Mouse (Mus musculus) left cerebral cortex, adult 8-10 months (tissue): ENCODE data around the gene Chrm5. TPM values are rescaled to one million over a fixed set of nuclear protein-coding genes. Genes with fewer than 3 reads are reported as not detected.
A peak's percentile ranks its signal among the peaks of the same experiment; 100 is the strongest.
"Not testable (repeated sequence)": the region's sequence is repeated elsewhere in the genome, so short reads cannot be mapped to it uniquely, and the experiment has no call there.

Experiments
- DNase-seq, 2 experiments: peaks; one replicate each; pipeline ENCODE4 v3.0.0; 2022; ENCODE audit warnings: low spot score in 2 of 2
- total RNA-seq, 4 experiments: library from RNA; stranded (reverse); gene quantifications; 2 replicates each; pipeline ENCODE4 v1.2.4; 2022

Gene Chrm5
- total RNA-seq, 4 experiments from 2014 or later, result 0.97 to 2.4 (median 1.7) TPM

DNA sequence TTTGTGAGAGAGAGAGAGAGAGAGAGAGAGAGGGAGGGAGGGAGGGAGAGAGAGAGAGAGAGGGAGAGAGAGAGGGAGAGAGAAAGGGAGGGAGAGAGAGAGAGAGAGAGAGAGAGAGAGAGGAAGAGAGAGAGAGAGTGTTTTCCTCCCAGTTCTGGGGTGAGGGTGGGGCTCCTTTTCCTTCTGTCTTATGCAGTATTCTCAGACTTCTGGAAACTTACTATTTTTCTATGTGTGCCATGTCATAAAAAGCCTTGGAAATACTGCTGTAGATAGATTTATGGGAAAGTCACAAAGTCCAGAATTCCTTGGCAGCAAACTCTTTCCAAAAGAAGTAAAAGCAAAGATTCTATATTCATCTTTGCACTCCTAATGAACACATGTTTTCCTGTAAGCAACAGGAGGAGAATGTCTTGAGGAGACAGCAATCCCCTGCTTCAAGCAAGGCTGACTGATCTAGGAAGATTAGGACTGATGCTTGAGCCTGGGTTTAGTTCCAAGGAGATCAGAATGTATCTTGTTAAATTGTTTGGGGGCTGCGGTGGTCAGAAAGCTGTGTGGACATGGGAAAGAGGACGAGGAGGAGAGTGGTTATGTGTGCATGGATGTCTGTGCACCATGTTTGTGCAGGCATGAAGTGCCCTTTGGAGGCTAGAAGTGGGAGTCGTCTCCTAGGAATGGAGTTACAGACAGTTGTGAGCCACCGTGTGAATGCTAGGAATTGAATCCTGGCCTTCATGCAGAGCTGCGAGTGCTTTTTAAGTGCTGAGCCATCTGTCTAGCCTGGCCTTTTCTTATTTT is 2.2 kb upstream of the Chrm5 start:
- DNase-seq, result peak in 1 of 2 experiments; percentile 40

GRCm38 (mm10) chr2:112481564-112481963 is 995 bp upstream of the Chrm5 start:
- no peak for DNase-seq

DNA sequence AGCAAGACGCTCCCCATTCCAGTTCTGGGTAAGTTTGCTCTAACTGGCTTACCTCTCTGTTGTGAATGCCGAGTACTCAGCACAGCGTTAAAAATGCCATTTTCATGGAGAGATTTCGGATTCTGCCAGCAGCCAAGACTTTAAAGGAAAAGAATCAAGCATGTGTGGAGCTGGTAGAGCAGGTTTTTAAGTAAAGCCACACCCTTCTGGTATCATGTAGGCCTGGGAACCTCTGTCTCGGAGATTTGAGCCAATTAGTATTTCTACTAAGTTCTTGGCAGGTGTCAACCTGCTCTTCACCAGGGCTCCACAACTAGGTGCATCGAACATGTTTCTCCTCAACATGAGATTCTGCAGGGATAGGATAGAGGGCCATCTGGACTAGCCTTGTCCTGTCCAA is 4.0 kb downstream of the Chrm5 start:
- DNase-seq, result no peak

GRCm38 (mm10) chr2:112474997-112475724 is 5.4 kb downstream of the Chrm5 start:
- no peak for DNase-seq

GRCm38 (mm10) chr2:112472076-112472475 is 8.5 kb downstream of the Chrm5 start:
- no peak for DNase-seq

- DNase-seq, result no peak
Observed at GRCm38 (mm10) chr2:112470961-112471381, 9.6 kb downstream of the Chrm5 start.

DNA sequence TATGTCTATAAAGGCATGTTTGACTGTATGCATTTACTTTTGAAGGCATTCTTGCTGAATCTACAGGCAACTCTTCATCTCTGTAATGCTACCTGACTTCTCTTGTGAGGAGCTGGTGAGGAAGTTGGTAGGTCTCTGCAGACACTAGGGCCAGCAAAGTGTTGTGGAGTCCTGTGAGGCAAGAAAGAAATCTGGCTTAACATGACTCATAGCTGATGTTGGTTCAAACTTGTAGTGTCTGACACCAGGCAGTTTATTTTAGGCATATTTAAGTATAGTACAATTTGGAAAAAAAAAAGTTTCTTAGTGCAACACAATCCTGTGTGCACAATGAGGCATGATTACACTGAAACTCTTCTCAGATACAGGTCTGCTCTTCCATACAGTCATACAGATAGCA is 11.0 kb downstream of the Chrm5 start:
- no peak for DNase-seq

GRCm38 (mm10) chr2:112460557-112460956 is 20.0 kb downstream of the Chrm5 start:
- DNase-seq, result no peak

GRCm38 (mm10) chr2:112454862-112455564 is 25.6 kb downstream of the Chrm5 start, which contains the start of gene Emc7:
TSS of gene Emc7 (plus strand) at chr2:112454997.
- DNase-seq, result peak; percentile 91 to 96

GRCm38 (mm10) chr2:112454125-112454861 is 26.3 kb downstream of the Chrm5 start:
- no peak for DNase-seq

GRCm38 (mm10) chr2:112452513-112452912 is 28.1 kb downstream of the Chrm5 start:
- not testable (repeated sequence) for DNase-seq

GRCm38 (mm10) chr2:112449597-112450296 is 30.8 kb downstream of the Chrm5 start:
- no peak for DNase-seq

GRCm38 (mm10) chr2:112448510-112449059 is 32.0 kb downstream of the Chrm5 start:
- DNase-seq, result no peak

GRCm38 (mm10) chr2:112448046-112448445 is 32.5 kb downstream of the Chrm5 start:
- DNase-seq, result not testable (repeated sequence)

DNA sequence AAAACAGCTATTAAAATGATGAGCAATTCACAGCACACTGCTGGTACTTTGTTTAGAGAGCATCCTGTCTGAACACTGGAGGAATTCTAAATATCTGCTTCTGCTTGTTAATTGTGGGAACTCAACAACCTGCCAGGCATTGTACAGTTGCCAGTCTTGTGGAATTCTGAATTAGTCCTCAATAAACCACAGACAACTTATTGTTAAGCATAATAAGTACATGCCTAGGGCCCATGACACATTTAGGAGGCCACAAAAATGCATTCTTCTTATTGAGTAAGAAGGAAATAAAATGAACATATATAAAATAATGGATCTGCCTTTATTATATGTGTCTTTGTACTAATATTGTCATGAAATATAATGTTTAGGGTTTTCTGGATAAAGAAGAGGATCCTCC is 35.1 kb downstream of the Chrm5 start:
- DNase-seq, result no peak

DNA sequence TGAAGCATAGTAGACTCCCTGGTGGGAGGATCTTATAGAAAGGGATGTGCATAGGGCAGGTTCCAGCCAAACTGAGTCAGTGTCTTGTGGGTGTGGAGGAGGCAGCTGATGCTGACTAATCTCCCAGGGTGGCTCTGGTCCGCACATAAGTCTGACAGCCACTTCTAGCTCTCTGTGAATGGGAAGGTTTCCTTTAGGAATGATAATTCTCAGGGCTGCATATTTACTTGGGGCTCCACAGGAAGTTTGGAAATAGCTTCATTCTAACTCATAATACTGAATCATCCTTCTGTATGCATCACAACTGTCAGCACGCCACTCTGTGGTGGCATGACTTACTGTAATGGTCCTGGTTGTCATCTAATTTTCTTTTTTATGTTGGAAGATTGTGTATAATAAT is 37.1 kb downstream of the Chrm5 start:
- DNase-seq, result peak in 1 of 2 experiments; percentile 66

GRCm38 (mm10) chr2:112437589-112437988 is 43.0 kb downstream of the Chrm5 start:
- DNase-seq, result no peak

GRCm38 (mm10) chr2:112436292-112436691 is 44.3 kb downstream of the Chrm5 start:
- DNase-seq, result no peak

DNA sequence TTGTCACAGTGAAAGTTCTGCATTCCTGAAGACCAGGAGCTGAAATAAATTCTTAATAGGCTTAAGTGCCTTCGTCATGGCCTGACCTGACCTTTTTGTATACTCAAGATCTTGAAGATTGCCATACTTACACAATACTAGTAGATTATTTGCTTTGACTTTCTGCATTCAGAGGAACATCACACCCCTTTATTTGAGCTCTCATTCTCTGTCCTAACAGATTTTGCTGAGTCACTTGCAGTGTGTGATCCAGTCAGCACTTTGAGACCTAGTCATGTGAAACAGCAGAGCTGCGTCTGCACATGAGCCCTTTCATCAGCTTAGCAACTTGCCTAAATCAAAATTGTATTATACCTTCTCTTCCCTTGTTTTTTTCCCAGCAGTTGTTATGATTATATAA is 47.2 kb downstream of the Chrm5 start:
- no peak for DNase-seq

DNA sequence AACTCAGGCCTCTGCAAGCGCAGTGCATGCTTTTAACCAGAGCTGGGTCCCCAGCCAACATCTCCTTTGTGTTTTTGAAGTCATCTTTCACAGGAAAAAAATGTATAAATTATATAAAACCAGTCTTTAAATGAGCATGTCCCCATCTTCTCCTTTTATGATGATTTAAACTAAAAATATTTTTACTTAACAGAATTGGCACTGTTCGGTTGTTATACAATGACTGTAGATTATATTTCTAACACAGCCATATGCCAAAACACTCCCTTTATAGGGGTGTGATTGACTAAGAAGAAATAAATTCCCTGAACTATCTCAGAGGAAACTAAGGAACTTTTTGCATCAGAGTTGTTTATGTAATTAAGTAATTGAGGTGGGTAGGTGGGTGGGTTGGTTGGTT is 48.0 kb downstream of the Chrm5 start:
- DNase-seq, result no peak
